Mouse (Mus musculus) small intestine, adult 2 months (tissue): ENCODE measurements around the gene Sec11a.

Experiments
- CTCF ChIP-seq: fragments of 200-500 bp; IDR thresholded peaks from 2 replicates; pipeline ENCODE4 v1.5.1; 2012; ENCODE audit warnings: low read depth, mild to moderate bottlenecking, control low read depth, inconsistent platforms, low read length, moderate library complexity, mixed read lengths; ENCODE audit not compliant: insufficient replicate concordance, insufficient read length; ENCODE audit errors: extremely low read depth
- POLR2A ChIP-seq: fragments of 200-500 bp; IDR thresholded peaks from 2 replicates; pipeline ENCODE4 v1.6.1; 2012; ENCODE audit warnings: low read depth, mild to moderate bottlenecking, control low read depth, inconsistent platforms, low read length, moderate library complexity

DNA sequence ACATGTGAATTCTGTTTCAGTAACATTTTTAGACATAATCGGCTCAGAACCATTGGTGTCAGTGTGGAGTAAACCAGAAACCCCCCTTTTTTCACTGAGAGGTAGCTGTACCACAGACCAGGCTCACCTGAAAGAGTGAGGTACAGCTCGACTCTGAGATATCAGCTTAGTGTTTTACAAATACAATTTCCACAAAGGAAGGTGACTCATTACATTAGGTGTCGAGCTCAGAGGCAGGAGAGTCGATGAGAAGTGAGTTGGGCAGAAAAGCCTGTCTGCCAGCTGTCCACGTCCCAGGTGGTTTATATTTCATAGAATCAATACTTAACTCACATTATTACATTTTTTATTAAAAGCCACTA is 28.0 kb downstream of the Sec11a start:
- TF ChIP-seq POLR2A = no peak
- TF ChIP-seq CTCF = no peak
